Mouse (Mus musculus) gonadal fat pad, adult 2 months (tissue): ENCODE results near the gene Cntrob. TPM values are rescaled to one million over a fixed set of nuclear protein-coding genes. Genes with fewer than 3 reads are reported as not detected.

ENCODE experiments used
- DNase-seq: peaks from one replicate; pipeline ENCODE4 v3.0.0-alpha.2; 2012; ENCODE audit warnings: low read depth
- polyA plus RNA-seq: library from polyadenylated mRNA; depleted of rRNA; stranded (reverse); fragments of >200 nt; gene quantifications from 2 replicates; pipeline ENCODE4 v1.2.3, GENCODE M21; 2012

The Cntrob gene
- polyA plus RNA-seq, 1 experiment: 7.0 TPM

DNA sequence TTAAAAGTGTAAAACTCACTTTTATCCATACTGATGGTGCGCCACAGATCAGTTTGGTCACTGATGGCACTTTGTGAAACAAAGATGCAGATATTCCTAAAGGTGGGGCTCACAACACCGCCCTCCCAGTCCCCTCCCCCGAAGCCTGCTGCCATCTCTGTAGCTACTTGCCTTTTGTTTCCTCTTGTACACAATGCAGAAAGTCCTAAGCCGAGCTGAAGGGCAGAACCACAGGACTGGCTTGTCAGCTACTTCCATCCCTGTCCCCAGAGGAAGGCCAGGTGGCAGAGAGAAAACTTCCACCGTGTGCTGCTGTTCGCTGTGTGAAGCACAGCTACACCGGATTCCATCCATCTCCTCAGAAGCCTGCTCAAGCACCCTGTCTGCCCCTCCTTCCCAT lies 25.3 kb downstream of the Cntrob start:
- no peak for DNase-seq

DNA sequence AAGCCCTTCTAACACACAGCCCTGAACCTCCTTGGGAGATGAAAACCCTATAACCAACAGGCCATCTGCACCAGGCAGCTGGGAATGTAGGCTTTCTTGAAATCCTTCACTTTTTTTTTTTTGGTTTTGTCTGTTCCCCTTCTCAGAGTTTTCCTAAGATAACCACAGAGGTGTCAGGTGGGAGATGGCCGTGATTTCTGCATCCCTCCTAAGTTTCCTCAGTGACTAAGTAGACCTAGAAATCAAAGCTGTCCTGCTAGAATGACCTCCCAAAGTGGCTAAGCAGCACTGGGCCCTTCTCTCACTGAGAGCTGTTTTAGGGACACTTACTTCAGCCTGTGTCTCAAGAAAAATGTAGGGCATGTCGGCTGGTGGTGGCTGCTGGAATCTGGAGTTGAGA lies 25.8 kb downstream of the Cntrob start:
- DNase-seq: no peak

DNA sequence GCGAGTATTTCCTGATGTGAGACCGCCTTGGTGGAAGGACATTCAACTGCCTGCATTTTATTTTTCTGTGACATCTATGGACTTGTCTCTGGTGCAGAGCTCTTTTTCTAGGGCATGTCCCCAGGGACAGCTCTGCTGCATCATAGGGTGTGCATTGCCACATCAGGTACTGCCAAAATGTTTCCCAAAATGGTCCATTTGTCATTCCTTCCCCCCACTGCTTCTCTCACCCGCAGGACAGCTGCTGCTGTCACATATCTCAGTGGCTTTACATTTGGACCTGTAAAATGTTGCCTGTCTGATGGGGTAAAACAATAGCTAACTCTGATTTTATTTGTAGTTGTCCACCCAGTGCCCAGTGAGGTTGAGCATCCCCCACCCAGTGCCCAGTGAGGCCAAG lies 28.3 kb downstream of the Cntrob start:
- DNase-seq: no peak

DNA sequence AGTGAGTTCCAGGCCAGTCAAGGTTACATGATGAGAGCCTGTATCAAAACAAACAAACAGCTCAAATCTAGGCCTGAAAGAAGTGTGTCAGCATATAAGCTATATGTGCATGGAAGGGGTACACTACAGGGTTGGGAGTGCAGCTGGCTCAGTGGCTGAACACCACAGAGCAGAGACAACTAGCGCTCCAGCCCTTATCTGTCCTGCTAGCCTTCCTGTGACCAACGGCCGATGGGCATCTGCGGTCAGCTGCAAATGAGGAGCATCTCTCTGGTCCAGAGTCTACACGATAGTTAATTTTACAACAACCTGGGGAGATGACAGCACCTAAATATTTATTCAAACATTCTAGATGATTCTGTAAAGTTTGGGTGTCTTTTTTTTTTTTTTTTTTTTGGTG lies 32.5 kb downstream of the Cntrob start:
- no peak for DNase-seq

DNA sequence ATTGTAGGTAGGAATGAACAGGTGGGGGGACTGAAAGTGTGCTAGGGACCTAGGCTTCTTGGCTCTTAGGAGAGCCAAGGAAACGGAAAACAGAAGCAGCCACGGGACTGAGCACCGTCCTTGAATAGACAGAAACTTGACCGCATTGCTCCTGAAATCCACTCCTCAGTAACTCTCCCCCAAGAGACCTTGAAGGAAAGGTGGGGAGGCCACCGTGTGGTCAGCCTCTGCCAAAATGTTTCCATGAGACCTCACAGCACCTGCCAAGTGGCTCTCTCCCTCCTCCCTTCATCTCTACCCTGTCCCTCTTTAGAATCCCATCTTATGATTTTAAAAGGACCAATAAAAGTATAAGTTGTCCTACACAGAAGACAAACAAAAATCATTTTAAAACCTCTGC lies 46.3 kb downstream of the Cntrob start:
- no peak for DNase-seq

DNA sequence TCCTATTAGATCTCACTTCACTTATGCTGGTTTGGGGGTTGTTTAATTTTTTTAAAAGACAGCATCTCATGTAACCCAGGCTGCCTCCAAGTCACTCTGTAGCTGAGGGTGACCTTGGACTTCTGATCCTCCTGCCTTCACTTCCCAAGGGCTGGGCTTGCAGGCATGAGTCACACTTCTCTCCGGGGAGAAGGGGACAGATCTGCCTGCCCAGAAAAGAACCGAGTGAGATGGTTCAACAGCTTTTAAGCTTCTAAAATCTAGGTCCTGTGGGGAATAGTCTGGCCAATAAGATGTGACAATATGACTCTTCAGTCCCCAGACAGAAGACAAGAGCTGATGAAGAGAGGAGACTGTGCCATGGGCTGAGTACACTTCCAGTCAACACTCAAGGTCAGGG lies 47.5 kb downstream of the Cntrob start:
- no peak for DNase-seq

DNA sequence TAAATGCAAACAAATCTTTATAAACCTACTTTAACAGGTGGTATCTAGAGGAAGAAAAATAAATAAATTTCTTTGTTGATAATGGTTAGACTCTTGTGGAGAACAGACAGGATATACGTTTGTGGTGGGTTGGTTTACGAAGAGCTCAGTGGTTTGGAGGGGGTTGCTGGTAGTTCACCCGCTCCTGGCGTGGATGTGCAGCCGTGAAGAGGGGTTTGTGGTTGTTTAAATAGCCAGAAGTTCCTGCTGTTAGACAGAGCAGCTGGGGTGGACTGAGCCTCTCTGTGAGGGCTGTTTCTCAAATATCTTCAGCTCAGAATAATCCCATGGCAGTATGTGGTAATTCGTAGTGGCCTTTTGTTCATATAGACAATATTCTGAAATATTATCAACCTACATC lies 47.9 kb downstream of the Cntrob start:
- no peak for DNase-seq

DNA sequence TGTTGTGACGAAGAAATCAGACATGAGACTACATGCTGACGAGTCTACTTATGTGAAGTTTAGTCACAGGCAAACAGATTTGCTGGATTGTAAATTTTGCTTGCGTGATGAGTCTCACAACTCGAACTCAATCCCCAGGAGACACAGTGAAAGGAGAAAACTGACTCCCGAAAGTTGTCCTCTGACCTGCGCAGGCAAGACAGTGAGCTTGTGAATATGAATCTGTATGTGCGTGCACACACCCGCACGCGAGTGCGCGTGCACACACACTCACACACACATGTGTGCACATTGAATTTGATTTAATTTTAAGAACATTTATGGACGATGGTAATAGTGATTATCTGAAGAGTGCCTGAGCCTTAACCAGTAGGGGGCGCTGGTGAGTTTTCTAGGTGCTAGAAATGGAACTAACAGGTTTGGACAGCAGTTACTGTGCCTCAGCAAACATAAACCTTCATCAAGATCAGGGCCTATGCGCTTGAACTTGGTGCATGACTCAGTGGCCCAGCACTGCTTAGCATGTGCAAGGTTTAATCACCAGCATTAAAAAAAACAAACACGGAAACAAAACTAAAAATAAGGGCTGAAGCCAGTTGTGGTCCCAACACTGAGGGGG lies 51.3 kb downstream of the Cntrob start:
- DNase-seq: peak; percentile 12

DNA sequence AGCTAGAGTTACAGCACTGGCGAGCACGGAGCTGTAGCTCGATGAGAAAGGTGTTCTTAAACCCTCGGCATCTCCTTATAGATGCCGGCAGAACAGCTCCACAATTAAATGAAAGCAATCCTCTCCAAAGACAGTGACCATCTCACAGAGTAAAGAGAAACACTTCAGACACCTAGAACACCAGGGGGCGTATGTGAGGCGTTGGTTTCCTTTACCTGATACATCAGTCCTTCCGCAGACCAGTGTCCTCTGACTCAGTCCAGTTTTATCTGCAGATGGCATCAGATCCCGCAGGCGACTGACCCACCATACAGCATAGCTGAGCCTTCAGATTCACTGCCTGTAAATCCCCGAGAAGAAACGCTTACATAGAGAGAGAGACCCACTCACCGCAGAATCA lies 54.0 kb downstream of the Cntrob start:
- DNase-seq: no peak

DNA sequence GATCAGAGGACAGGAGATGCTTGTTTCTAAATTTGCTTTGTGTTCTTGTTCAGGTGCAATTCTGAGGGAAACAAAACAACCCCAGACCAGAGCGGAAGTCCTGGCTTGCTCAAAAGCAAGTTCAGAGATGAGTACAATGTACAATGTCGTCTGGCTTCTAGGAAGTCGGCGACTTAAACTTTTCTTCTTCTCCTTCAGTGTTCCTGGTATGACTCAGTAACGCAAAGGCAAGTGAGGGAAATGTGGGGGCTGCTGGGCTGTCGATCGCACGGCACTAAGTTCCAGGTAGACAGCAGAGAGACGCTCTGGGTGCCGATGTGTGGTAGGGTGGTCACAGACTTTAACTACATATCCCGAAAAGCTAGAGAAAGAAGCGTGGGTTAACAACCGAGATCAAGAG lies 55.5 kb downstream of the Cntrob start:
- DNase-seq: no peak

DNA sequence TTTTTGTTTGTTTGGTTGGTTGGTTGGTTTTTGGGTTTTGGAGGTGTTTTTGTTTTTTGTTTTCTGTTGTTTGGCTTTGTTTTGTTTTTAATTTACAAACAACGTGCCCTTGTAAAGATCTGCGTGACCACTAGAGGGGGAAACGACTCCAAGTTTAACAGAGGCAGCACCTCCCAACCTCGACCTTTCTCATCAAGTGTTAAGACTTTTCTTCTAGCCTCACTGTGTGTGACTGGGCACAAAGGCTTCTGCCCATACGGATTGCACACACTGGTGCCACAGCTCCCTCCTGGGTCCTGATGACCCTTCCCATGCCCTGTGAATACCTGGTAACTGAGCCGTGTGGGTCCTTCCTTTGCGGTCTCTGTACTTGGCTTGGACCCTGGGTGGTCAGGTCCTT lies 56.2 kb downstream of the Cntrob start:
- DNase-seq: no peak

DNA sequence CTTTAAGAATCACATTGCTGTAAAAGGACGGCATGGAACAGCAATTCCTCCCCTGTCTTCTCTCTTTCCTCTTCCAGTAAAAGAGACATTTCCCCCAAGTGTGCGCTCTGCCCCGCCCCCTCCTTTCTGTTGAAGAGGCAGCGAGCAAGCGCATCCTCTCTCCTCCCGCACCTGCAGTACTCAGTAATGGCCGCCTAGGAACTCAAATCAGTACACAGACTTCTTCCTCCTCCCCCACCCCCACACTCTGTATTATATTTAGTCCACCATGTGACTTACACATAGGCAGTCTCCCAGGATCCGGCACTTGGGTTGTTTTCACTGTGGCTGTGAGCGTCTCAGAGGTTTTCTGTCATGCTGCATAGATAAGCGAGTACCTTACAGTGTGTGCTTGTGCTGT lies 57.3 kb downstream of the Cntrob start:
- DNase-seq: no peak

DNA sequence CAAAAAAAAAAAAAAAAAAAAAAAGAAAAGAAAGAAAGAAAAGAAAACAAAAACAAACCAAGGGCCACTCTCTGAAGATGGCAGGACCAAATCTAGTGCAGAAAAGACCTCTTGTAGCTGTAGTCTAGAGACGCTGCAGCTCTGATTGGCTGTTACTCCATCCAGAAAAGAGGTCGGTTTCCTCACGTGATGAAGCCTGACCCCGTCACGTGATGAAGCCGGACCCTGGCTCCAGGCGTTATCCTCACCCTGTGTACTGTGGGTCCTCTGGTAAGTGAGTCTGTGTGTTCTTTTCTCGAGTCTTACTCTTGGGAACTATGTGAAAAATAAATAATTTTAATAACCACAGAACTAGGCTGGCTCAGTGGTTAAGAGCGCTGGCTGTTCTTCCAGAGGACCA lies 58.2 kb downstream of the Cntrob start:
- no peak for DNase-seq

DNA sequence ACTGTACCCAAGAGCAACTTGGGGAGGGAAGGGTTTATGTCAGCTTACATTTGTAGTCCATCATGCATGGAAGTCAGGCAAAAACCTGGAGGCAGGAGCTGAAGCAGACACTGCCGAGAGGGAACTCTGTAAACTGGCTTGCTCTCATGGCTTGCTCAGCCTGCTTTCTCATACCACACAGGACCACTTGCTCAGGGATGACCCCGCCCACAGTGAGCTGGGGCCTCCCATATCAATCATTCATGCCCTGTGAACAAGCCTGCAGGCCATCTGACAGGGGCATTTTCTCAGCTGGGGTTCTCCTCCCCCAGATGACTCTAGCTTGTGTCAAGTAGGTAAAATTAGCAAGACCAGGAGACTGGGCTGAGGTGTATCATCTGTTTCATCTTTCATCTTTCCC lies 59.3 kb downstream of the Cntrob start:
- DNase-seq: no peak

DNA sequence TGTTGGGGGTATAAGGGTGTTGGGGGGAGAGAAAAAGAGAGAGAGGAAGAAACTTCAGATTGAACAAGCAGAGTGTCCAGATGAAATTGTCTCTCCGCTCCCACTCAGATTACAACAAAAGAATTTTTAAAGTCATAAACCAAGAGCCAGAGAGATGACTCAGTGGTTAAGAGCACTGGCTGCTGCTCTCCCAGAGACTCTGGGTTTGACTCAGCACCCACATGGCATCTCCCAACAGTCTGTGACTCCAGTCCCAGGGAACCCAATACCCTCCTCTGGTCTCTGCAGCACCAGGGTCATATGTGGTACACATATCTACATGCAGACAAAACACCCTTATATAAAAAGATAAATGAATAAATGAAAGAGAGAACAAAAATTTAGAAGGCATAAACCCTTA lies 63.5 kb downstream of the Cntrob start:
- DNase-seq: no peak

DNA sequence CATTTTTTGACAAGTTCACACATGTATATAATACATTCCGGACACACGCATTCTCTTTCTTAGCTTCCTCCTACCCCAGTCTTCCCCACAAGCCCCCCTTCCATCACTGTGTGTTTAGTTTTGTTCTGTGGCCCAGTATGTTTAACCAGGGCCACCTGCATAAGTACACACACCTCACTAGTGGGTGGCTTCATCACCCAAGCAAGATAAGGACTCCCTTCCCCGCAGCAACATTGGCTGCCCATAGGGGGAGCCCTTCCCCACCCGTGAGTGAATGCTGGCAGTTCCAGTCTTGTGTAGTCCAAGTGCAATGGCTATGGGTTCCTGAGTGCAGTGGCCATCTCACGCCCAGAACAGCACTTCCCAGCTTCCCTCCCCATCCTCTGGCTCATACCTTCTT lies 65.3 kb downstream of the Cntrob start:
- DNase-seq: no peak

DNA sequence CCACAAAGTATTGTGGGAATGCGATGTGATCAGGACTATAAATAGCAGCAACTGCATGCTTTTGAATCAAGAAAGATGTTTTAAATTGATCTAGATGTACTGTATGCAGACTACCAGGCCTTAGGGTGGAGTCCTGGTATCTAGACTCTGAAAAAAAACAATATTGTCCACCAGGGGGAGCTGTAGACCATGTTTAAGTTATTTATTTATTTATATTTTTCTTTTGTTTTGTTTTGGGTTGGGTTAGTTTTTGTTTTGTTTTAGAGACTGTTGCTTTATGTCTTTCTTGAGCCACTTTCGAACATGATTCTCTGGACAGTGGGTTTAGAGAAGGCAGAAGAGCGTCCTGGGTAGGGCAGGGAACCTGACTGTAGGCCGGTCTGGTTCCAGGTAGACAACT lies 65.8 kb downstream of the Cntrob start:
- DNase-seq: no peak

DNA sequence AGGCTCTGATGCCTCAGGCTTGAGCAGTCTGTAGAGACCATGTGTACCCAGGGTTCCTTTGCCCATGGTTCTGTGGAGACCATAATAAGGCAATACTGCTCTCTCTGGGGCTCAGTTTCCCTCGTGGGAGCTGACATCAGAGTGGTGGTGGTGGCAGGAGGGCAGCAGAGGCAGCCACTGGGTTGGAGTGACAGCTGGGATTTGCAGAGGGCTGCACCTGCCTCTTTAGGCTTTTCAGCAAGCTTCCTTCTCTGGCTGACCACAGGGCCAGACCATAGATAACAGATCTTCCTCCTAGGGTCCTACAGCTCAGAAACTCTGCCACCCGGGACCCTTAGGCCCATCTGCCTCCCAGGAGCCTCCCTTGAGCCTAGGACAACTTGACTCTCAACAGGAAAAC lies 66.5 kb downstream of the Cntrob start:
- no peak for DNase-seq

DNA sequence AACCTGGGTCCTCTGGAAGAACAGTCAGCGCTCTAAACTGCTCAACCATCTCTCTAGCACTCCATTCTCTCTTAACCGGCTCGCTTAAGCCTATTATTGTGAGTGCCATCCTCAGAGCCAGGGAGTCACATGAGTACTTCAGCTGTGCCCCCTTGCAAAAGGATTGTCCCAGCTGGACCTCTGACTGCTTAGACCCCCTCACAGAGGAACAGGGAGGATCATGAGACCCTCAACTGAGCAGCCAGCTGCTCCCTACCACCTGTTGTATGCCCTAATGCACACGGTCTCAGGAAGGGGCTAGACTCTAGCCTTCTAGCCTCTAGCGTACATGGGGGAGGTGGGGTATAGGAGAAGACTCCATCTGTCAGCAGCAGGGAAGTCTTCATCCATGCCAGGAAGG lies 68.8 kb downstream of the Cntrob start:
- DNase-seq: no peak

DNA sequence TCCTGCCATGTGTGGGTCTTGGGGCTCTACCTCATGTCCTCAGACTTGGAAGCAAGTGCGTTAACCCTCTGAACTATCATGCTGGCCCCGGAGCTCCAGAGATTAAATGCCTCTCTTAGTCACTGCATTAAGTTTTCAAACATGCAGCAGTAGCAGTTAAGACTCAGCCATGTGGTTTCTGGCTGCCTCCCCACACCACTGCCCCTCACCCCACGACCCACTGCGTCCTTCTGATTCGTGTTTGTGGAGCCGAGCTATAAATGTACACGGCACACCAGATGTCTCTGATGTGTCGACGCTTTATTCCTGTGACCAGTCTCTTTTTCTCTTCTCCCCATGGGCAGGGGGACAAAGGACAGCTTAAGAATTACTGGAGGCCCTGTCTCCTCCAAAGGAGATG lies 70.4 kb downstream of the Cntrob start:
- DNase-seq: no peak

DNA sequence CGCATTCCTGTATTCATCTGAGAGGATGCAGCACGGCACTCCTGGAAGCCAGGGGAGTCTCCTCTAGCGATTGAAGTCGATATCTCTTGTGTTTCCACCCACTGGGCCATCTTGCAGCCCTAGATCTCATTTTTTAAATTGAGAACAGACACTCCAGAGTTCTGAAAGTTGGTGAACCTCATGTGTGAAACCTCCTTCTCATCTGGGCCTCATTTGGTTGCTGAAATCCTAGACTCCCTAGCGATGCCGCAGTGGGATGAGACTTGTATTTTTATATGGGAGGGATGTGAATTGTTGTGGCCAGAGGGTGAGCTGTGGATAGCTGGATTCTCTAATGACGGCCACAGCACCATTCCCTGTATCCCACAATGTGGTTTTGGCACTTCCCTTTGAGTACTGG lies 71.6 kb downstream of the Cntrob start:
- no peak for DNase-seq

DNA sequence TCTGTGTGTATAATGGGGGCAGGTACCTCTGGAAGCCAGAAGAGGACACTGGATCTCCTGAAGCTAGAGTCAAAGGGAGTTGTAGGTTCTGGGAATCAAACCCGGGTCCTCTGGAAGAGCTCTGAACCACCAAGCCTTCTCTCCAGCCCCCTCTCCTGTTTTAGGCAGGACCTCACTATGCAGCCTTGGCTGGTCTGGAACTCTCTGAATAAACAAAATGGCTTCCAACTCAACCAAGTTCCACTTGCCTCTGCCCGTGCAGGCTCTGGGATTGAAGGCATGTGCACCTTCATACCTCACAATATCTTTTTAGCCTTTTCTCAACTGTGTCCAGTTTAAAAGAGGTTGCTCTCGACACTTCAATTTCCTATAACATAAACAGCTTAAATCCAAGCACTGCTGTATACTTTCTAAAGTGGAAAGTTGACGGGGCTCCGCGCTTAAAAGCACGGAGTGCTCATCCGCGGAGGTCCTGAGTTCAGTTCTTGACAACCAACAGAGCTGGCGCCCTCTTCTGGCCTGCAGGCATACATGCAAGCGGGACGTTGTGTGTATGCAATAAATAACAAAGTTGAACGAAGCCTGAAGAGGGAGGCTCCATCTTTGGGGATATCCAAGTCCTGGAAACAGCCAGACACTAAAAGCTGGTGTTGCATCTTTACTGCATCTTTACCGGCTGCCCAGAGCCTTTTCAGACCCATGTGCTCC lies 72.3 kb downstream of the Cntrob start:
- DNase-seq: no peak

DNA sequence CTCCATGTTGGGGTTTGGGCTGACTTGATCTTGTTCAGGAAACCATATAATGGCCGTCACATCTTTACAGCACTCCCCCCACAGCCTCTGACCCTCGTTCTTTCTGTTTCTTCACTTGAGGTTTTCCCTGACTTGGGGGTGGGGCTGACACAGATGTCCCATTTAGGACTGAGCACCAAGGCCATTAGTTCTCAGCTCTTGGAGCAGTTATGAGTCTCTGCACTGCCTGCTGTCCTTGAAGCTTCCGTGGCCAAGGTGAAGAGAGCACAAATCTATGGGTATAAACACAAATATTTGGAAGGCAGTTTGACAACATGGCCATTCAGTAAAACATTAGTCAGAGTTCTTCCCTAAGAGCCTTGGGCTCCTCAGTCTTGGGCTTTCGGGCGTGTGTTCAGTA lies 73.5 kb downstream of the Cntrob start:
- no peak for DNase-seq
